Mouse (Mus musculus) NIH3T3 (cell line): ENCODE measurements at regions not wholly inside any gene's neighbourhood (a gene's known extent, or its start where the extent isn't known, plus 50 kb on each side); places are given as distances from the start of the nearest gene placed in this dataset.
A peak's percentile ranks its signal among the peaks of the same experiment; 100 is the strongest.
"Not testable (repeated sequence)": the region's sequence is repeated elsewhere in the genome, so short reads cannot be mapped to it uniquely, and the experiment has no call there.

ENCODE experiments used
- DNase-seq: peaks from one replicate; pipeline ENCODE4 v3.0.0-alpha.2; 2012; ENCODE audit warnings: low read depth

- DNase-seq = no peak
These were observed 740.9 kb downstream of the Abca13 start for GRCm38 (mm10) chr11:9932360-9933265.

GRCm38 (mm10) chr11:9962696-9963202, 771.0 kb downstream of the Abca13 start:
- DNase-seq = no peak

GRCm38 (mm10) chr11:9982974-9983373, 791.2 kb downstream of the Abca13 start:
- DNase-seq = no peak

GRCm38 (mm10) chr11:9994601-9995166, 802.9 kb downstream of the Abca13 start:
- no peak for DNase-seq

GRCm38 (mm10) chr11:9995356-9995755, 803.6 kb downstream of the Abca13 start:
- no peak for DNase-seq

GRCm38 (mm10) chr11:9997532-9998138, 805.9 kb downstream of the Abca13 start:
- no peak for DNase-seq

GRCm38 (mm10) chr11:10002170-10002569, 810.4 kb downstream of the Abca13 start:
- DNase-seq = no peak

GRCm38 (mm10) chr11:10006881-10007280, 815.1 kb downstream of the Abca13 start:
- no peak for DNase-seq

- DNase-seq = no peak
These were observed 854.9 kb downstream of the Abca13 start for GRCm38 (mm10) chr11:10046593-10046992.

GRCm38 (mm10) chr11:10051584-10052210, 860.0 kb downstream of the Abca13 start:
- no peak for DNase-seq

- peak; percentile 29 for DNase-seq
These were observed 880.1 kb downstream of the Abca13 start for GRCm38 (mm10) chr11:10071881-10072280.

GRCm38 (mm10) chr11:10087939-10088338, 896.2 kb downstream of the Abca13 start:
- no peak for DNase-seq

- not testable (repeated sequence) for DNase-seq
These were observed 910.6 kb downstream of the Abca13 start for GRCm38 (mm10) chr11:10102314-10102713.

- no peak for DNase-seq
These were observed 913.3 kb downstream of the Abca13 start for GRCm38 (mm10) chr11:10105077-10105476.

GRCm38 (mm10) chr11:10142161-10142560, 950.4 kb downstream of the Abca13 start:
- DNase-seq = no peak

- no peak for DNase-seq
These were observed 957.4 kb downstream of the Abca13 start for GRCm38 (mm10) chr11:10149160-10149559.

GRCm38 (mm10) chr11:10153836-10154235, 960.2 kb upstream of the Vwc2 start:
- DNase-seq = no peak

GRCm38 (mm10) chr11:10193738-10194137, 920.3 kb upstream of the Vwc2 start:
- DNase-seq = no peak

- no peak for DNase-seq
These were observed 919.2 kb upstream of the Vwc2 start for GRCm38 (mm10) chr11:10194774-10195173.

- DNase-seq = no peak
These were observed 913.0 kb upstream of the Vwc2 start for GRCm38 (mm10) chr11:10201021-10201420.

GRCm38 (mm10) chr11:10205257-10205656, 908.8 kb upstream of the Vwc2 start:
- DNase-seq = no peak
